Mouse (Mus musculus): ENCODE results near the gene Ugt1a6b.

DNA sequence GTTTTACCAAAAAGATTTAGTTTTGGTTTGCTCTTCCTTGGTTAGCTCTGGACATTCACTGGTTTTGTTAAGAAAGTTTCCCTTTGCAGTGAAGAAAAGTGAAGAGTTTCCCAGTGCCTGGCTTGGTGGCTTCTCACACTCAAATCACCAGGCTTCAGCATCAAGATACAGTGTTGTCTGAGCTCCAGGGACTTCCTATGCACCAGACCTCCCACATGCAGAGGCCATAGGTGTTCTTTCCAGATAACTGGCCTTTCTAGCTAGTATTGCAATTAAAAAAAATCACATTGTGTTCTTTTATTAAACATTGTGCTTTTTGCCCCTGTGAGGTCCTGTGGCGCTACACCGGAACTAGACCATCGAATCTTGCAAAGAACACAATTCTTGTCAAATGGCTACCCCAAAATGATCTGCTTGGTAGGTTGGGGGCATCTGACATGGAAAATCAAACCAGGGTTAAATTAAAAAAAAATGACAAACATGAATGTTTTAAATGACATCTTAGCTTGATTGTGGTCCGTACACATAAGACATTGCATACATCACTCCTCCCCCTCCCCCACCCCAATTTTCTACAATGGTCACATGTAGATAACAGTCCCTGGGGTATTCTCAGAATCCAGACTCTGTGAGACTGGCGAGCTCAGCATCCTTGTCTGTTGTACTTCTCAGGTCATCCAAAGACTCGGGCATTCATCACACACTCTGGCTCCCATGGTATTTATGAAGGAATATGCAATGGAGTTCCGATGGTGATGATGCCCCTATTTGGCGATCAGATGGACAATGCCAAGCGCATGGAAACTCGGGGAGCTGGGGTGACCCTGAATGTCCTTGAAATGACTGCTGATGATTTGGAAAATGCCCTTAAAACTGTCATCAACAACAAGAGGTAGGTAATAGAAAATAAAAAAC is 112.7 kb downstream of the Ugt1a6b start:
- no peak for TF ChIP-seq TAL1 (IDR thresholded peaks at IDR 0.05; ENCODE audit: low read length)
- TF ChIP-seq GATA1 (IDR thresholded peaks at IDR 0.05; ENCODE audit: low read length): no peak

All from erythroblast, embryonic 14.5 days (primary cell).